Mouse (Mus musculus) kidney, adult 2 months (tissue): ENCODE results near the gene Sphk2.

Experiments
- CTCF ChIP-seq: fragments of 200-500 bp; conservative IDR thresholded peaks from 2 replicates; pipeline ENCODE4 v1.5.1; 2011; ENCODE audit warnings: low read depth, mild to moderate bottlenecking, control low read depth, low read length, moderate library complexity, mixed read lengths; ENCODE audit not compliant: insufficient read depth, insufficient read length
- POLR2A ChIP-seq: fragments of 200-500 bp; IDR thresholded peaks from one replicate; pipeline ENCODE4 v1.6.1; 2011; ENCODE audit warnings: low read depth, low read length, control low read depth

DNA sequence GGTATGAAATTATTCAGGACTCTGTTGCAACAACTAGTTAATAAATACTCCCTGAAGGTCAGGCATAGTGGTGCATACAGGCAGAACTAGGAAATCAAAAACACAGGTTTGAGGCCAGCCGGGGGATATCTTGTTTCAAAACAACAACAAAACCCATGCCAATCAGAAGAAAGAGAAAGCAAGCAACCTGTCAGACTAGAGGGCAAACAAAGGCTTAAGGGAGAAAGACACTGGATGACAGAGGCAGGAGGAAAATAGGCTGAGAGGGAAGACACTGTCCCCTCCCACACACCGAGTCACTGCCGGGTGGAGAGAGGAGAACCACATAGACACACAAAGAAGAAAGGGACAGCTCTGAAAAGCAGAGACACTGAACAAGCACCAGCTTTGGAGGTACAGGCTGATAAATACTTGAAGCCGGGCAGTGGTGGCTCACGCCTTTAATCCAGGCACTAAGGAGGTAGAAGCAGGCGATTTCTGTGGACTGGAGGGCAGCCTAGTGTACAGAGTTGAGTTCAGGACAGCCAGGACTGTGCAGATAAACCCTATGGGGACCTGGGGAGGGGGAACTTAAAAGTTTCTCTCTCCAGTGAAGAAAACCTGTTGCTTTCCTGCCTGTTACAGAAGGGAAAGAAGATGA is 3.8 kb downstream of the Sphk2 start:
- TF ChIP-seq CTCF, result no peak
- no peak for TF ChIP-seq POLR2A
